Comparison of ENCODE assay signal across 12 mouse cellular contexts in genomic region chr3:144411051-144411542, GRCm38 (mm10).
DNase-seq lines count a peak whose midpoint lies in the region; ATAC-seq lines count a peak whose summit lies in the region.
"Had no signal": no experiment of that assay in that cellular context is flagged by ENCODE, and none has a peak within 500 bp of the region (broad histone marks: within the 10 kb centered on the region; RNA-seq: fewer than 3 reads in every experiment).

No protein-coding gene starts in this region.

- H3K4me3 ChIP-seq in forebrain, embryonic 11.5 days (ENCODE audit: low read depth, low read length), result no peak overlapping the region
- no peak overlapping the region for H3K4me3 ChIP-seq in kidney, embryonic 16.5 days (ENCODE audit: low read length)
- H3K4me3 ChIP-seq in liver, embryonic 11.5 days (ENCODE audit: low read depth, low read length), result no peak overlapping the region
- H3K4me3 ChIP-seq: erythroblast, embryonic 14.5 days; neural tube, embryonic 15.5 days had no signal

- H3K4me2 ChIP-seq in forebrain, embryonic 11.5 days (ENCODE audit: low read depth, low read length, severe bottlenecking), result no peak overlapping the region
- H3K4me2 ChIP-seq in kidney, embryonic 16.5 days (replicated peaks; ENCODE audit: low read depth, low read length), result no peak overlapping the region
- no peak overlapping the region for H3K4me2 ChIP-seq in liver, embryonic 11.5 days
- H3K4me2 ChIP-seq: neural tube, embryonic 15.5 days had no signal

- H3K27ac ChIP-seq in forebrain, embryonic 11.5 days (ENCODE audit: low read depth, low read length), result no peak overlapping the region
- H3K27ac ChIP-seq in kidney, embryonic 16.5 days (ENCODE audit: low read length), result no peak overlapping the region
- no peak overlapping the region for H3K27ac ChIP-seq in liver, embryonic 11.5 days (ENCODE audit: low read depth, low read length)
- H3K27ac ChIP-seq: neural tube, embryonic 15.5 days had no signal

- no peak overlapping the region for H3K9ac ChIP-seq in forebrain, embryonic 11.5 days (ENCODE audit: low read length)
- H3K9ac ChIP-seq in kidney, embryonic 16.5 days (replicated peaks; ENCODE audit: low read length), result no peak overlapping the region
- H3K9ac ChIP-seq in liver, embryonic 11.5 days (ENCODE audit: low read depth, low read length), result no peak overlapping the region
- H3K9ac ChIP-seq: neural tube, embryonic 15.5 days had no signal

- H3K9me3 ChIP-seq in forebrain, embryonic 11.5 days (ENCODE audit: control insufficient read depth, low read length), result no peaks in the 10 kb centered on the region
- no peaks in the 10 kb centered on the region for H3K9me3 ChIP-seq in kidney, embryonic 16.5 days (ENCODE audit: low read length)
- H3K9me3 ChIP-seq in liver, embryonic 11.5 days (ENCODE audit: control insufficient read depth, low read length), result no peaks in the 10 kb centered on the region
- H3K9me3 ChIP-seq: neural tube, embryonic 15.5 days had no signal

- H3K4me1 ChIP-seq in forebrain, embryonic 11.5 days (replicated peaks; ENCODE audit: control insufficient read depth, insufficient read depth, low read length), result peaks cover 12% of the 10 kb centered on the region
- peaks cover 4% of the 10 kb centered on the region; the same call in 1 of the 2 replicates for H3K4me1 ChIP-seq in kidney, embryonic 16.5 days (ENCODE audit: insufficient read depth, low read length)
- H3K4me1 ChIP-seq in liver, embryonic 11.5 days (replicated peaks; ENCODE audit: control insufficient read depth, insufficient read depth, low read length), result no peaks in the 10 kb centered on the region; the same call in 1 of the 2 replicates

- peak; percentile 58 for DNase-seq in CD4-positive helper T cell, adult 2 months (ENCODE audit: low read depth, low spot score)
- DNase-seq in Muller cell, postnatal 12 days (ENCODE audit: inconsistent ontology term), result peak; percentile 73
- peak; percentile 61 for DNase-seq in forebrain, embryonic 11.5 days (ENCODE audit: low spot score)
- no peak for DNase-seq in liver, embryonic 11.5 days (ENCODE audit: low spot score)
- DNase-seq in gastrocnemius, postnatal 4 days (ENCODE audit: low spot score in 2 of 2), result no peak
- no peak for DNase-seq in left cerebral cortex, postnatal 36 days (ENCODE audit: low spot score in 2 of 2)
- DNase-seq: kidney, adult 18-20 months; lung, adult 2 months had no signal

- intact Hi-C loops in left cerebral cortex, postnatal 36 days (cut with DNase I), result no loop called here

- WGBS in forebrain, embryonic 11.5 days, result 2% methylated on average over 5 of the region's 5 CpGs
- WGBS in kidney, embryonic 16.5 days, result 34% methylated on average over 5 of the region's 5 CpGs
- 23% methylated on average over 5 of the region's 5 CpGs for WGBS in liver, embryonic 11.5 days

- H3K36me3 ChIP-seq in forebrain, embryonic 11.5 days (ENCODE audit: control insufficient read depth, insufficient read depth, low read length), result no peaks in the 10 kb centered on the region
- H3K36me3 ChIP-seq in kidney, embryonic 16.5 days (ENCODE audit: insufficient read depth, low read length), result no peaks in the 10 kb centered on the region
- no peaks in the 10 kb centered on the region for H3K36me3 ChIP-seq in liver, embryonic 11.5 days (ENCODE audit: control insufficient read depth, insufficient read depth, low read length)
- H3K36me3 ChIP-seq: neural tube, embryonic 15.5 days had no signal

- peak; percentile 58 for ATAC-seq in forebrain, embryonic 11.5 days (replicated peaks; ENCODE audit: low FRiP score)
- ATAC-seq in megakaryocyte, adult 5-6 weeks (ENCODE audit: poor library complexity, severe bottlenecking), result peak; percentile 44
- ATAC-seq in kidney, embryonic 16.5 days (ENCODE audit: low FRiP score, low TSS enrichment), result no peak
- no peak for ATAC-seq in liver, embryonic 11.5 days (replicated peaks; ENCODE audit: low FRiP score)

- no peaks in the 10 kb centered on the region for H3K27me3 ChIP-seq in forebrain, embryonic 11.5 days (ENCODE audit: control insufficient read depth, insufficient read depth, low read length)
- no peaks in the 10 kb centered on the region for H3K27me3 ChIP-seq in kidney, embryonic 16.5 days (ENCODE audit: insufficient read depth, low read length)
- no peaks in the 10 kb centered on the region for H3K27me3 ChIP-seq in liver, embryonic 11.5 days (replicated peaks; ENCODE audit: control insufficient read depth, insufficient read depth, low read length)
- H3K27me3 ChIP-seq: neural tube, embryonic 15.5 days had no signal

Comparison
In these comparisons a context has a peak if more than half of its experiments do, and no peak if none do; other contexts are left out.
1. DNase-seq: peak in CD4-positive helper T cell, adult 2 months (single experiment), Muller cell, postnatal 12 days (single experiment) and forebrain, embryonic 11.5 days (single experiment); none in liver, embryonic 11.5 days (single experiment), gastrocnemius, postnatal 4 days (0 of 2) and left cerebral cortex, postnatal 36 days (0 of 2).
2. ATAC-seq: peak in forebrain, embryonic 11.5 days (single experiment) and megakaryocyte, adult 5-6 weeks (single experiment); none in kidney, embryonic 16.5 days (single experiment) and liver, embryonic 11.5 days (single experiment).